Mouse (Mus musculus) liver, embryonic 14.5 days (tissue): ENCODE data around the gene Armcx3.

Experiments used
- CTCF ChIP-seq: IDR thresholded peaks from 2 replicates; pipeline ENCODE4 v1.5.1; 2016; ENCODE audit warnings: antibody characterized with exemption, low read depth, control low read depth
- EP300 ChIP-seq: IDR thresholded peaks from 2 replicates; pipeline ENCODE4 v1.6.1; 2016; ENCODE audit warnings: antibody characterized with exemption, low read depth

DNA sequence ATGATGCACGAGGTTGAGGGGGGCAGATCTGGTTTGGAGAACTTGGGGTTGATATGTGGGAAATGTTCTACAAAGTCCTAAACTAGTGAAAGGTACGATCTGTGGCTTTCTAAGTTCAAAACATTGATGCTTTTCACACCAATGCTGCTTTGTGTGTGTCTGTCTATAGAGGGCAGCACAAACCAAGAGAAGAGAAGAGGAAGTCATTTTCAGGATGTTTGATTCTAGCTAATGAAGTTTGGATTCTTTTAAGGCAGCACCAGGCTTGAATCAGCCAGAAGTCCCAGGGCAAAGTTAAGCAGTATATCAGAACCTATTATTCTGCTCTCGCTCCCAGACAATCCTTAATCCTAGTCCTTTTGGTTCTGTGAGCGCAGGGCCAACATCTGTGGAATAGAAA is 26.6 kb upstream of the Armcx3 start:
- TF ChIP-seq EP300 (no peak), CTCF (peak; percentile 48; the same call in 1 of the 2 replicates)
